Mouse (Mus musculus) heart, postnatal 0 days (tissue): ENCODE data around the gene Slc26a1. TPM values are rescaled to one million over a fixed set of nuclear protein-coding genes. Genes with fewer than 3 reads are reported as not detected.
A peak's percentile ranks its signal among the peaks of the same experiment; 100 is the strongest.

Experiments used
- ATAC-seq: fragments of 200-750 bp; cut with Nextera tagmentation; 2 replicates; pipeline ENCODE4 v1.8.0; 2017; ENCODE audit warnings: low read depth, moderate number of reproducible peaks, moderate library complexity; ENCODE audit not compliant: insufficient read depth
- DNase-seq: peaks from one replicate; pipeline ENCODE4 v3.0.0-alpha.2; 2016; ENCODE audit warnings: low spot score
- H3K27ac ChIP-seq: fragments of 300-500 bp; sonication (generic); 2 replicates; pipeline ENCODE4 v1.5.1; 2014; ENCODE audit warnings: low read depth, mild to moderate bottlenecking
- H3K27me3 ChIP-seq: fragments of 300-500 bp; sonication (generic); 2 replicates; pipeline ENCODE4 v1.6.1; 2014; ENCODE audit warnings: low read length, mixed read lengths; ENCODE audit not compliant: control insufficient read depth, insufficient read depth
- H3K36me3 ChIP-seq: fragments of 300-500 bp; sonication (generic); replicated peaks from 2 replicates; pipeline ENCODE4 v1.6.1; 2014; ENCODE audit warnings: low read length, mixed read lengths; ENCODE audit not compliant: control insufficient read depth, insufficient read depth
- H3K4me1 ChIP-seq: fragments of 300-500 bp; sonication (generic); 2 replicates; pipeline ENCODE4 v1.6.1; 2014; ENCODE audit warnings: antibody characterized with exemption; ENCODE audit not compliant: control insufficient read depth, insufficient read depth
- H3K4me2 ChIP-seq: fragments of 300-500 bp; sonication (generic); 2 replicates; pipeline ENCODE4 v1.6.1; 2014; ENCODE audit warnings: low read depth, mild to moderate bottlenecking, low read length, moderate library complexity
- H3K4me3 ChIP-seq: fragments of 300-500 bp; sonication (generic); 2 replicates; pipeline ENCODE4 v1.5.1; 2014; ENCODE audit warnings: low read depth, low read length
- H3K9ac ChIP-seq: fragments of 300-500 bp; sonication (generic); replicated peaks from 2 replicates; pipeline ENCODE4 v1.6.1; 2014; ENCODE audit warnings: low read depth, low read length, mixed read lengths
- H3K9me3 ChIP-seq: fragments of 300-500 bp; sonication (generic); replicated peaks from 2 replicates; pipeline ENCODE4 v1.6.1; 2016; ENCODE audit warnings: low read length; ENCODE audit not compliant: control insufficient read depth
- CTCF ChIP-seq: IDR thresholded peaks from 2 replicates; pipeline ENCODE4 v1.5.1; 2016; ENCODE audit warnings: antibody characterized with exemption, control low read depth, low read depth
- EP300 ChIP-seq: IDR thresholded peaks from 2 replicates; pipeline ENCODE4 v1.6.1; 2016; ENCODE audit warnings: antibody characterized with exemption, low read depth
- WGBS: fragments of 180-500 bp; shearing (Covaris S2); extraction: QIAGEN DNeasy Blood & Tissue Kit; methylation state at CpG from one replicate; pipeline ENCODE4 v1.1.7; 2014; 5-methylcytosine and 5-hydroxymethylcytosine counted together
- polyA plus RNA-seq: library from polyadenylated mRNA; unstranded; fragments of >200 nt; fragmentation: Nextera tagmentation; extraction: Ambion mirVana; gene quantifications from 2 replicates; pipeline ENCODE4 v1.2.1, GENCODE M21; 2015
- total RNA-seq: library from RNA; depleted of rRNA; stranded (reverse); fragments of >200 nt; gene quantifications from 2 replicates; pipeline ENCODE4 v1.2.3, GENCODE M21; 2014; ENCODE audit warnings: low replicate concordance

The Slc26a1 gene
- total and polyA plus RNA-seq, 2 experiments from 2014 or later, result 0.08 to 0.23 TPM

GRCm38 (mm10) chr5:108695861-108696260 lies 20.5 kb upstream of the Slc26a1 start:
- H3K4me1 ChIP-seq, result peaks cover 14% of the 10 kb centered on the region; the same call in 1 of the 2 replicates
- H3K4me2 ChIP-seq, result no peak overlapping the region
- H3K4me3 ChIP-seq, result no peak overlapping the region
- no peak overlapping the region for H3K27ac ChIP-seq
- TF ChIP-seq EP300 (no peak), CTCF (no peak)
- ATAC-seq, result no peak
- no peaks in the 10 kb centered on the region for H3K9me3 ChIP-seq
- H3K9ac ChIP-seq, result no peak overlapping the region
- WGBS, result 94% methylated on average over 11 of the region's 12 CpGs
- H3K36me3 ChIP-seq, result no peaks in the 10 kb centered on the region
- no peaks in the 10 kb centered on the region for H3K27me3 ChIP-seq
- no peak for DNase-seq

GRCm38 (mm10) chr5:108694352-108695261 lies 19.2 kb upstream of the Slc26a1 start:
- no peak overlapping the region for H3K27ac ChIP-seq
- H3K36me3 ChIP-seq, result no peaks in the 10 kb centered on the region
- H3K27me3 ChIP-seq, result no peaks in the 10 kb centered on the region
- 1% methylated on average over 73 of the region's 99 CpGs for WGBS
- peak overlapping the region; percentile 85 for H3K4me3 ChIP-seq
- ATAC-seq (peak; percentile 25), DNase-seq (no peak)
- TF ChIP-seq CTCF (no peak), EP300 (no peak)
- peak overlapping the region; percentile 99 for H3K4me2 ChIP-seq
- H3K9ac ChIP-seq, result peak overlapping the region; percentile 71
- 0 out of 2 replicates have a peak, but pooled peaks cover 7% of the 10 kb centered on the region for H3K4me1 ChIP-seq
- no peaks in the 10 kb centered on the region for H3K9me3 ChIP-seq

GRCm38 (mm10) chr5:108693872-108694288 lies 18.5 kb upstream of the Slc26a1 start:
- Histone ChIP-seq H3K4me2 (peak overlapping the region; percentile 99), H3K9ac (peak overlapping the region; percentile 71), H3K9me3 (no peaks in the 10 kb centered on the region), H3K4me3 (peak overlapping the region; percentile 85), H3K4me1 (0 out of 2 replicates have a peak, but pooled peaks cover 6% of the 10 kb centered on the region), H3K36me3 (no peaks in the 10 kb centered on the region), H3K27ac (no peak overlapping the region), H3K27me3 (no peaks in the 10 kb centered on the region)
- WGBS, result 1% methylated on average over 40 of the region's 43 CpGs
- ATAC-seq (peak; percentile 96), DNase-seq (peak; percentile 94)
- TF ChIP-seq CTCF (no peak), EP300 (no peak)

- WGBS, result 3% methylated on average over 16 of the region's 18 CpGs
- 0 out of 2 replicates have a peak, but pooled peaks cover 6% of the 10 kb centered on the region for H3K4me1 ChIP-seq
- no peak for ATAC-seq
- H3K27me3 ChIP-seq, result no peaks in the 10 kb centered on the region
- H3K27ac ChIP-seq, result no peak within 1 kb of the TSS
- peak; percentile 19 for DNase-seq
- peak within 1 kb of the TSS; percentile 99 for H3K4me2 ChIP-seq
- no peak within 1 kb of the TSS for H3K9ac ChIP-seq
- TF ChIP-seq CTCF, result peak; percentile 49
- TF ChIP-seq EP300, result no peak
- H3K9me3 ChIP-seq, result no peaks in the 10 kb centered on the region
- H3K36me3 ChIP-seq, result no peaks in the 10 kb centered on the region
- peak within 1 kb of the TSS; percentile 85 for H3K4me3 ChIP-seq
Measured at GRCm38 (mm10) chr5:108692271-108692670, 16.9 kb upstream of the Slc26a1 start, which contains the start of gene Fgfrl1. Gene Fgfrl1 (plus strand): TSS chr5:108692382.

GRCm38 (mm10) chr5:108691152-108691551 lies 15.8 kb upstream of the Slc26a1 start:
- TF ChIP-seq CTCF (no peak; the same call in 1 of the 2 replicates), EP300 (no peak)
- 64% methylated on average over 4 of the region's 4 CpGs for WGBS
- H3K27me3 ChIP-seq, result no peaks in the 10 kb centered on the region
- H3K4me1 ChIP-seq, result 0 out of 2 replicates have a peak, but pooled peaks cover 6% of the 10 kb centered on the region
- no peak overlapping the region for H3K9ac ChIP-seq
- H3K9me3 ChIP-seq, result no peaks in the 10 kb centered on the region
- H3K4me3 ChIP-seq, result no peak overlapping the region
- H3K27ac ChIP-seq, result no peak overlapping the region
- H3K36me3 ChIP-seq, result no peaks in the 10 kb centered on the region
- no peak for DNase-seq
- ATAC-seq, result no peak
- no peak overlapping the region for H3K4me2 ChIP-seq
